Mouse (Mus musculus): ENCODE measurements around the gene Irak3.

DNA sequence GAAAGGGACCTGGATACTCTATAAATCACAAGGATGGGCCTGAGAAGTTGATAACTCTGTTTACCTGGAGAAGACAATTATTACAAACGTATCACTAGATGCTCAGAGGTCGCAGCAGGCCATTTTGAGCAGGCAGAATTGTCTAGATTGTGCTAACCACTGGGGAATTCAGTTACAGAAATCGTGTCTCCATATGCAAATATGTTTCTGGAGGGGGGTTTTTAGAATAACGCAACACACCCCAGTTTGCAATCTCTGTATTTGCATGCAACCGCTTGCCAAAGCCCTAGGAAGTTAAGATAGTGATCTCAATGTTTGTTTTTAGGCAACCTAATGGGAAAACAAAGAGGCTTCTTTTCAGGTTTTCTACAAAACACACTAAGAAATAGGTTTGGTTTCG is 10.8 kb downstream of the Irak3 start:
- TF ChIP-seq CTCF (IDR thresholded peaks at IDR 0.05; ENCODE audit: low read depth) (no peak), EP300 (IDR thresholded peaks at IDR 0.05; ENCODE audit: low read depth) (no peak)
